Mouse (Mus musculus) cortical plate, adult 2 months (tissue): ENCODE measurements at regions not wholly inside any gene's neighbourhood (a gene's known extent, or its start where the extent isn't known, plus 50 kb on each side); places are given as distances from the start of the nearest gene placed in this dataset.

Experiments used
- CTCF ChIP-seq: fragments of 200-500 bp; IDR thresholded peaks from 2 replicates; pipeline ENCODE4 v1.5.1; 2011; ENCODE audit warnings: mild to moderate bottlenecking, control low read depth, low read length; ENCODE audit not compliant: insufficient read depth; ENCODE audit errors: extremely low read depth
- POLR2A ChIP-seq: fragments of 200-500 bp; IDR thresholded peaks from 2 replicates; pipeline ENCODE4 v1.6.1; 2011; ENCODE audit warnings: mild to moderate bottlenecking, low read length, control low read depth; ENCODE audit not compliant: insufficient read depth; ENCODE audit errors: extremely low read depth

- no peak for TF ChIP-seq POLR2A
- no peak for TF ChIP-seq CTCF
Measured at GRCm38 (mm10) chr14:37425506-37425905, 290.4 kb upstream of the Ghitm start.
